ENCODE assay signal across 8 mouse cellular contexts in genomic region chr2:107290697-107291019, GRCm38 (mm10). TPM values are rescaled to one million over a fixed set of nuclear protein-coding genes. Genes with fewer than 3 reads are reported as not detected.
DNase-seq lines count a peak whose midpoint lies in the region; ATAC-seq and TF ChIP-seq lines count a peak whose summit lies in the region.

No protein-coding gene starts in this region.

- TF ChIP-seq CTCF in gastrocnemius, adult 2 months (IDR thresholded peaks at IDR 0.05), result no peak
- no peak for TF ChIP-seq CTCF in testis, adult 2 months (IDR thresholded peaks at IDR 0.05; ENCODE audit: control insufficient read depth, insufficient read depth, insufficient replicate concordance, low read depth, low read length)

- no peaks in the 10 kb centered on the region for H3K36me3 ChIP-seq in testis, adult 2 months (ENCODE audit: control insufficient read depth, insufficient read depth, low read length)
- no peaks in the 10 kb centered on the region for H3K36me3 ChIP-seq in liver, embryonic 15.5 days (replicated peaks)

- intact Hi-C loops in gastrocnemius, adult 2 months (cut with DNase I), result no loop called here

- H3K27me3 ChIP-seq in testis, adult 2 months (ENCODE audit: control insufficient read depth, insufficient read depth, low read length), result no peaks in the 10 kb centered on the region
- H3K27me3 ChIP-seq in liver, embryonic 15.5 days, result peaks cover 12% of the 10 kb centered on the region; the same call in 1 of the 2 replicates

- no peak for ATAC-seq in liver, embryonic 15.5 days (ENCODE audit: insufficient read depth)

- under 1% methylated on average over 12 of the region's 12 CpGs for WGBS in liver, embryonic 15.5 days (ENCODE audit: insufficient replicate concordance)

- TF ChIP-seq POLR2A in testis, adult 2 months (IDR thresholded peaks at IDR 0.05; ENCODE audit: control insufficient read depth, low read depth, low read length), result no peak

- peak overlapping the region; percentile 39 for H3K4me3 ChIP-seq in gastrocnemius, adult 2 months
- H3K4me3 ChIP-seq in testis, adult 2 months (ENCODE audit: control insufficient read depth, low read depth, low read length), result peak overlapping the region; percentile 12; the same call in 1 of the 2 replicates
- H3K4me3 ChIP-seq in liver, embryonic 15.5 days (replicated peaks), result no peak overlapping the region

- peaks cover 6% of the 10 kb centered on the region for H3K4me1 ChIP-seq in testis, adult 2 months (ENCODE audit: control insufficient read depth, insufficient read depth, low read length)
- H3K4me1 ChIP-seq in liver, embryonic 15.5 days (replicated peaks), result peaks cover 3% of the 10 kb centered on the region; the same call in 1 of the 2 replicates

- no peak for DNase-seq in gastrocnemius, adult 2 months
- no peak for DNase-seq in gastrocnemius, adult 8-10 months (ENCODE audit: low spot score in 2 of 2)
- DNase-seq in testis, postnatal 14 days (ENCODE audit: low spot score), result no peak
- DNase-seq in urinary bladder, adult 18-20 months (ENCODE audit: low spot score in 2 of 2), result no peak
- DNase-seq in left cerebral cortex, adult 8-10 months (ENCODE audit: low spot score in 2 of 2), result no peak
- DNase-seq in retina, postnatal 1 day, result no peak

- H3K27ac ChIP-seq in gastrocnemius, adult 2 months, result no peak overlapping the region
- no peak overlapping the region for H3K27ac ChIP-seq in testis, adult 2 months (ENCODE audit: control insufficient read depth, insufficient read depth, low read depth, low read length)
- H3K27ac ChIP-seq in liver, embryonic 15.5 days (replicated peaks), result no peak overlapping the region

- no peaks in the 10 kb centered on the region for H3K9me3 ChIP-seq in liver, embryonic 15.5 days (replicated peaks)

- no peak overlapping the region for H3K9ac ChIP-seq in liver, embryonic 15.5 days

- H3K4me2 ChIP-seq in liver, embryonic 15.5 days, result peak overlapping the region; percentile 42

RNA-seq across cellular contexts. Expression of gene Kcna4, which starts 0.2 kb away (rescaled TPM):
- total RNA-seq in gastrocnemius, adult 2 months (2021), result not detected
- total RNA-seq in gastrocnemius, adult 8-10 months (2022), result not detected
- polyA plus RNA-seq in testis, adult 2 months (2012; rRNA removed), result 0.04 and 0.07 TPM in 2 replicates
- 0.05 and 0.13 TPM in 2 replicates for polyA plus RNA-seq in liver, embryonic 15.5 days (2015; fragmentation: Nextera tagmentation; extraction: Ambion mirVana)
- 10 to 100 TPM; 41.9 to 58.6 (median 52.6) TPM for total RNA-seq in left cerebral cortex, adult 8-10 months (2022)

Comparison
In these comparisons a context has a peak if more than half of its experiments do, and no peak if none do; other contexts are left out.
1. RNA of gene Kcna4, which starts 0.2 kb away (total RNA-seq): 41.9 to 58.6 TPM in left cerebral cortex, adult 8-10 months; not detected in gastrocnemius, adult 8-10 months and not detected in gastrocnemius, adult 2 months; every median in the first group is over 10 times any median in the second.